Mouse (Mus musculus) cortical plate, adult 2 months (tissue): ENCODE results near the gene Xpo5. TPM values are rescaled to one million over a fixed set of nuclear protein-coding genes. Genes with fewer than 3 reads are reported as not detected.

Experiments used
- H3K27ac ChIP-seq: fragments of 200-500 bp; 2 replicates; pipeline ENCODE4 v1.5.1; 2012; ENCODE audit warnings: low read length, control low read depth, inconsistent platforms; ENCODE audit not compliant: insufficient read depth
- H3K4me1 ChIP-seq: fragments of 200-500 bp; 2 replicates; pipeline ENCODE4 v1.6.1; 2011; ENCODE audit warnings: low read length; ENCODE audit not compliant: control insufficient read depth, insufficient read depth
- H3K4me3 ChIP-seq: fragments of 200-500 bp; 2 replicates; pipeline ENCODE4 v1.5.1; 2011; ENCODE audit warnings: mild to moderate bottlenecking, low read length, control low read depth; ENCODE audit not compliant: insufficient read depth
- CTCF ChIP-seq: fragments of 200-500 bp; IDR thresholded peaks from 2 replicates; pipeline ENCODE4 v1.5.1; 2011; ENCODE audit warnings: mild to moderate bottlenecking, control low read depth, low read length; ENCODE audit not compliant: insufficient read depth; ENCODE audit errors: extremely low read depth
- POLR2A ChIP-seq: fragments of 200-500 bp; IDR thresholded peaks from 2 replicates; pipeline ENCODE4 v1.6.1; 2011; ENCODE audit warnings: mild to moderate bottlenecking, low read length, control low read depth; ENCODE audit not compliant: insufficient read depth; ENCODE audit errors: extremely low read depth
- polyA plus RNA-seq: library from polyadenylated mRNA; depleted of rRNA; stranded (reverse); fragments of >200 nt; gene quantifications from 2 replicates; pipeline ENCODE4 v1.2.3, GENCODE M21; 2012

Gene Xpo5
- polyA plus RNA-seq, 1 experiment, result 40.2 TPM

GRCm38 (mm10) chr17:46170538-46170937, 32.0 kb upstream of the Xpo5 start:
- Histone ChIP-seq H3K4me3 (no peak overlapping the region), H3K4me1 (no peaks in the 10 kb centered on the region), H3K27ac (no peak overlapping the region)
- TF ChIP-seq POLR2A, result no peak
- peak; percentile 62 for TF ChIP-seq CTCF

GRCm38 (mm10) chr17:46182273-46182672, 20.3 kb upstream of the Xpo5 start:
- Histone ChIP-seq H3K4me3 (no peak overlapping the region), H3K27ac (no peak overlapping the region), H3K4me1 (no peaks in the 10 kb centered on the region)
- TF ChIP-seq CTCF (peak; percentile 15; the same call in 1 of the 2 replicates), POLR2A (no peak)

GRCm38 (mm10) chr17:46188829-46189228, 13.8 kb upstream of the Xpo5 start:
- Histone ChIP-seq H3K27ac (no peak overlapping the region), H3K4me3 (no peak overlapping the region), H3K4me1 (no peaks in the 10 kb centered on the region)
- TF ChIP-seq POLR2A (no peak), CTCF (no peak)

GRCm38 (mm10) chr17:46201151-46201550, 1.4 kb upstream of the Xpo5 start:
- Histone ChIP-seq H3K4me1 (no peaks in the 10 kb centered on the region; the same call in 1 of the 2 replicates), H3K4me3 (no peak overlapping the region; the same call in 1 of the 2 replicates), H3K27ac (no peak overlapping the region)
- TF ChIP-seq CTCF (no peak), POLR2A (no peak)

- no peak for TF ChIP-seq CTCF
- no peak for TF ChIP-seq POLR2A
- peak overlapping the region; percentile 97 for H3K4me3 ChIP-seq
- no peaks in the 10 kb centered on the region; the same call in 1 of the 2 replicates for H3K4me1 ChIP-seq
- H3K27ac ChIP-seq, result no peak overlapping the region
Measured at GRCm38 (mm10) chr17:46203078-46203477, 496 bp downstream of the Xpo5 start.

- H3K4me1 ChIP-seq, result no peaks in the 10 kb centered on the region; the same call in 1 of the 2 replicates
- H3K27ac ChIP-seq, result no peak overlapping the region
- TF ChIP-seq POLR2A (no peak), CTCF (no peak)
- no peak overlapping the region for H3K4me3 ChIP-seq
Measured at GRCm38 (mm10) chr17:46206676-46207075, 4.1 kb downstream of the Xpo5 start.

- Histone ChIP-seq H3K27ac (no peak overlapping the region), H3K4me1 (no peaks in the 10 kb centered on the region), H3K4me3 (no peak overlapping the region)
- no peak for TF ChIP-seq POLR2A
- no peak for TF ChIP-seq CTCF
Measured at GRCm38 (mm10) chr17:46210550-46210949, 8.0 kb downstream of the Xpo5 start.

GRCm38 (mm10) chr17:46221601-46222000, 19.0 kb downstream of the Xpo5 start:
- Histone ChIP-seq H3K4me3 (no peak overlapping the region), H3K27ac (no peak overlapping the region), H3K4me1 (no peaks in the 10 kb centered on the region)
- no peak for TF ChIP-seq POLR2A

- Histone ChIP-seq H3K4me3 (no peak overlapping the region), H3K27ac (no peak overlapping the region), H3K4me1 (no peaks in the 10 kb centered on the region)
- TF ChIP-seq CTCF, result no peak
- no peak for TF ChIP-seq POLR2A
Measured at GRCm38 (mm10) chr17:46227576-46227975, 25.0 kb downstream of the Xpo5 start.

- no peaks in the 10 kb centered on the region for H3K4me1 ChIP-seq
- TF ChIP-seq CTCF (no peak), POLR2A (no peak)
- H3K27ac ChIP-seq, result no peak overlapping the region
- no peak overlapping the region for H3K4me3 ChIP-seq
Measured at GRCm38 (mm10) chr17:46236067-46236466, 33.5 kb downstream of the Xpo5 start.

GRCm38 (mm10) chr17:46237079-46237478, 34.5 kb downstream of the Xpo5 start:
- Histone ChIP-seq H3K4me1 (no peaks in the 10 kb centered on the region), H3K4me3 (no peak overlapping the region), H3K27ac (no peak overlapping the region)
- no peak for TF ChIP-seq CTCF
- no peak for TF ChIP-seq POLR2A
